Mouse (Mus musculus) small intestine, adult 2 months (tissue): Measurements from ENCODE around the gene Herc2.

Source experiments
- CTCF ChIP-seq: fragments of 200-500 bp; IDR thresholded peaks from 2 replicates; pipeline ENCODE4 v1.5.1; 2012; ENCODE audit warnings: low read depth, mild to moderate bottlenecking, control low read depth, inconsistent platforms, low read length, moderate library complexity, mixed read lengths; ENCODE audit not compliant: insufficient replicate concordance, insufficient read length; ENCODE audit errors: extremely low read depth
- POLR2A ChIP-seq: fragments of 200-500 bp; IDR thresholded peaks from 2 replicates; pipeline ENCODE4 v1.6.1; 2012; ENCODE audit warnings: low read depth, mild to moderate bottlenecking, control low read depth, inconsistent platforms, low read length, moderate library complexity

- TF ChIP-seq CTCF, result no peak
- TF ChIP-seq POLR2A, result no peak
Measured at GRCm38 (mm10) chr7:56191041-56191440, 141.0 kb downstream of the Herc2 start.
